Mouse (Mus musculus) erythroid progenitor cell, adult 5-6 weeks (primary cell): ENCODE measurements around the gene Gm5868. TPM values are rescaled to one million over a fixed set of nuclear protein-coding genes. Genes with fewer than 3 reads are reported as not detected.
"Not testable (repeated sequence)": the region's sequence is repeated elsewhere in the genome, so short reads cannot be mapped to it uniquely, and the experiment has no call there.

Experiments used
- ATAC-seq: replicated peaks from 2 replicates; pipeline ENCODE4 v1.8.0; 2016; ENCODE audit warnings: moderate number of reproducible peaks, mild to moderate bottlenecking, moderate TSS enrichment, inconsistent platforms; ENCODE audit not compliant: poor library complexity, low FRiP score, severe bottlenecking
- total RNA-seq, 2 experiments: library from RNA; stranded (forward) in 1 of 2; stranded (reverse) in 1 of 2; fragments of 150-400 nt in 1 of 2; fragments of 186-747, 209-891 nt in 1 of 2; gene quantifications; 2 replicates each; pipeline versions ENCODE4 v1.2.3 to v1.2.4; 2015 to 2017; ENCODE audit warnings: low replicate concordance in 2 of 2

Gm5868 gene
- total RNA-seq (2015; ENCODE audit: low replicate concordance) (not detected in 2 replicates), total RNA-seq (2017; ENCODE audit: low replicate concordance) (not detected in 2 replicates)

- no peak for ATAC-seq
Measured at GRCm38 (mm10) chr5:72587192-72587681, at the start of gene Gm5868. Gene Gm5868, minus strand, starts transcription at chr5:72587551.

- ATAC-seq: no peak
Measured at GRCm38 (mm10) chr5:72636576-72636975, 49.2 kb upstream of the Gm5868 start.

GRCm38 (mm10) chr5:72636122-72636521 lies 48.8 kb upstream of the Gm5868 start:
- no peak for ATAC-seq

- ATAC-seq: peak; percentile 25; the same call in 1 of the 2 replicates
Measured at GRCm38 (mm10) chr5:72634791-72635271, 47.5 kb upstream of the Gm5868 start.

GRCm38 (mm10) chr5:72630026-72630425 lies 42.7 kb upstream of the Gm5868 start:
- ATAC-seq: no peak

- no peak for ATAC-seq
Measured at GRCm38 (mm10) chr5:72621022-72621421, 33.7 kb upstream of the Gm5868 start.

- ATAC-seq: no peak
Measured at GRCm38 (mm10) chr5:72617413-72617812, 30.1 kb upstream of the Gm5868 start.

GRCm38 (mm10) chr5:72603138-72603537 lies 15.8 kb upstream of the Gm5868 start:
- no peak for ATAC-seq

- no peak for ATAC-seq
Measured at GRCm38 (mm10) chr5:72601006-72601405, 13.7 kb upstream of the Gm5868 start.

- not testable (repeated sequence) for ATAC-seq
Measured at GRCm38 (mm10) chr5:72586667-72587191, 622 bp downstream of the Gm5868 start.

GRCm38 (mm10) chr5:72586122-72586521 lies 1.2 kb downstream of the Gm5868 start:
- ATAC-seq: not testable (repeated sequence)

- not testable (repeated sequence) for ATAC-seq
Measured at GRCm38 (mm10) chr5:72580970-72581332, 6.4 kb downstream of the Gm5868 start, which contains the start of gene Zar1. Gene Zar1, minus strand, starts transcription at chr5:72581254.

GRCm38 (mm10) chr5:72580088-72580969 lies 7.0 kb downstream of the Gm5868 start:
- ATAC-seq: 0 out of 2 replicates have a peak, but pooled peaks have one; percentile 49

GRCm38 (mm10) chr5:72579599-72579998 lies 7.8 kb downstream of the Gm5868 start:
- not testable (repeated sequence) for ATAC-seq

- no peak for ATAC-seq
Measured at GRCm38 (mm10) chr5:72565621-72566020, 21.7 kb downstream of the Gm5868 start.

- ATAC-seq: not testable (repeated sequence)
Measured at GRCm38 (mm10) chr5:72563183-72563582, 24.2 kb downstream of the Gm5868 start.

GRCm38 (mm10) chr5:72560976-72561628 lies 26.2 kb downstream of the Gm5868 start:
- ATAC-seq: no peak

- peak; percentile 96 for ATAC-seq
Measured at GRCm38 (mm10) chr5:72559544-72560049, 27.8 kb downstream of the Gm5868 start, which contains the start of gene Nfxl1. Gene Nfxl1, minus strand, starts transcription at chr5:72559684.

- ATAC-seq: peak; percentile 87
Measured at GRCm38 (mm10) chr5:72558716-72559526, 28.4 kb downstream of the Gm5868 start.
